Mouse (Mus musculus) mouse embryonic stem cell (cell line): ENCODE data around the gene Mpp5.

Source experiments
- in situ Hi-C, 2 experiments: fragments of 300-500 bp; cut with MboI; formaldehyde crosslinking; loops; 1 replicate in 1 of 2; 3 replicates in 1 of 2; pipeline ENCODE4 v1.14.3; 2019 to 2020; ENCODE audit warnings: low sequenced_read_pairs in 2 of 2, low pct_unique_long_range_greater_than_20kb in 1 of 2, mixed read lengths in 1 of 2; ENCODE audit not compliant: unreplicated experiment in 1 of 2

Mpp5 gene

DNA sequence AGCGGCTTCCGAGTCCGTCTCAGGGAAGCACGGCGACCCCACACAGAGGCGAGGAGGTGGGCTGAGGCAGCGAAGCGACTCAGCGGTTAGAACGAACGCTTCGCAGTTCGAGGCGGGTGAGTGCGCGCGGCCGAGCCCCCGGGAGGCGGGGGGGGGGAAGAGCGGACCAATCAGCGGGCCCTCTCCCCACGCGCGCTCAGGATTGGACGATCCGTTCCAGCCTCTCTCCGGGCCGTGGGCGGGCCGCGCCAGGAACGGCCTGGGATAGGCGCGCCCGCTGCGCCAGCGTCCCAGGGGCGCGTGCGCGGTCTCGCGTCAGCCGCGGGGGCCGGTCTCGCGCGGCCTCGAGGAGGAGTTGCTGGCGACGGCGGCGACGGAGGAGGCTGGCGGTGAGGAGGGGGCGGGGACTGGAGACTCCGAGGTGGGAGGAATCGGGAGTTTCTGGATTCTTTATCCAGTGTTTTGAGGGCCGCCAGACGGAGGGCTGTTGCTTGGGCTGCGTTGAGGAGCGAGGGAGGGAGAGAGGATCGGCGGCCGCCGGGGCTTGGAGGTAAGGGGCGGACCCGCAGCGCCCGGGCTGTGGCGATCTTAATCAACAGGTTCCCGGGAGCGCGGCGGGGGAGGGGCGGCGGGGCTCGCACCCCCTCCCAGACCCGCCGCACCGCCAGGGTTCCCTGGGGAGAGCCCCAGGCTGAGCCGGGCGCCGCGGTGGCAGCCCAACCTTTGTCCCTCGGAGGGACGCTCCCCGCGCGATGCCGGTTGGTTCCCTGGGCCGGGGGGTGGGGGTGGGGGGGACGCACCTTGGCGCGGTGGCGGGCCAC, at the start of gene Mpp5:
TSS of gene Mpp5 (plus strand) at position 351 of the 821 bp plus-strand sequence.
- in situ Hi-C loops, result no loop called here

DNA sequence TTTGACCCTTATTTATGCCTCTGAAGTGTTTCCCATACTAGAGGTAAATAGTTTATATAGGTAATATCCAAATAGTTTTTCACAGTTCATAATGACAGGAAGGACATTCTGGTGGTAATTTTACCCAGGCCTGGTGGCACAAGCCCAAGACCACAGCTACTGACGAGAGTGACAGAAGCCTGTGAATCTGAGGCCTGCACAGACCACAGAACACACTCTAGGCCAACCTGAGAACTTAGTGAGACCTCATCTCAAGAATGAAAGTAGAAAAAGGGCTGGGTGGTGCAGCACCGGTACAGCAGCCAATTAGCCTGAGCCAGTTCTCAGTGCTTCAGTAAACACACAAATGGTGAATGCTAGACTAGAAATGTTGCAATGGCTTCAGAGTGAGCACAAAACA, 30.9 kb upstream of the Mpp5 start:
- in situ Hi-C loops, result no loop called here

DNA sequence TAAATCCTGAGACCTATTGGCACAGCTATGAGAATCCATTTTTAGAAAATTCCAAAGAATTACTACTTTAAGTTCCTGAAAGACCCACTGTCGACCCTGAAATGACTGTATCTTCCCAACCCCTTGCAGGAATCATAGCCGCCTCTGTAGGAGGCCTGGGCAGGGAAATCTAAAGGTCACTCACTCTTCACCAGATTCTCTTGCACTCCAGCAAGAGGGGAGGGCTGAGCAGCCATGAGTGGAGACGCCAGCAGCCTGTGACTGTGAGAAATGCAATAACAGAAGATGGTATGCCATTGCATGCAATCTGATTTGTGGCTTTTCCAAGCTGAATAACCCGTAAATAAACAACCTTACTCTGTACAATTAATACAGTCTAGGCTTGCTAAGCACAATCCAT, 21.0 kb upstream of the Mpp5 start:
- in situ Hi-C loops, result no loop called here

DNA sequence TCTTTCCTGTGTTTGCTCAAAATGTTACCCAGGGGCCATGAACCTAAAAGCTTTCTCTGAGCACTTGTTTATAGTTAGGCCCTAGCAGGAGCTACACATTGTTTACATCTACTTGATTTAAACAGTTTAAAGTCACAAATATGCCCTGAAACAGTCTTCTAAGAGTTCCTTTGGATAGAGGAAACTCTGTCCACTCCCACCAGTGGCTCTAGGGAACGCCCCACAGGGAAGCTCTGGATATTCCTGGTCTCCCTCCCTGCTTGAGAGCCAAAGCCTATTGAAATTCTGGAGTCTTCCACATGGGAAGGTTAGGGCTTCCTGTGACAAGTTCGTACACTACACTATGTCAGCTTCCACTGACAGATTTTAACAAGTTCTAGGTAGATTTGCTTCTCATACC, 9.1 kb upstream of the Mpp5 start:
- in situ Hi-C loops, result no loop called here

DNA sequence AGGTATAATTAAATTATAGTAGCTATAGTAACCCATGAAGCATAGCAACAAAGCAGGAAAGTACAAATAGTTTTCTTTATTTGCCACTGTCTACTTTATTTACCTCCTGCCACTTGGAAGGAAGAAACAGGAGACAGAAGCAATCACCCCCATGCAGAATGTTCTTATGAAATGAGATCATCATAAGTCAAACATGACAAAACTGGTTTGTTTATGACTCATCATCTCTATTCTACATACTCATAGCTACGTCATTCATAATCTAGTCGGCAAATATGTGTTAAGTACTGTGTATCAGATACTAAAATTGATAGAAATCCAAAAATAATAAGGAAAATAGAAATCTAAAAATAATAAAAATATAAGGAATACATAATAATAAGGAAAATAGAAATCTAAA, 8.4 kb upstream of the Mpp5 start:
- in situ Hi-C loops, result no loop called here

DNA sequence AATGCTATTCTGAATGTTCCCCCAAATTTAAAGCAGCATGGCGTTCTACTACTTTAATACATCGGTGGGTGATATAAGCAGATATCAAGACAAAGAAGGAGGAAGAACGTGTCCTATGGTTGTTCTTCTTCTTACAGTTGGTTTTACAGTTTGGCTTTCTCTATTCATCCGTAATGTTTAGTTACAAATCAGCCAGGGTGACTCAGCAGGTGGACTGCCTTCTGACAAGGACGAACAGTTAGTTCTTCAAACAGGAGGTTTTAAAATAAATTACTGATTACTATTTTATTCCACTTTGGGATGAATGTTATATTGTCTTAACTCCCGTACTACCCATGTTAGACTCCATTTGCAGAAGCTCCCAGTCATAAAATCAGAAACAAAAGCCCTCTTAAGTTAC, 2.5 kb upstream of the Mpp5 start:
- in situ Hi-C loops, result no loop called here

DNA sequence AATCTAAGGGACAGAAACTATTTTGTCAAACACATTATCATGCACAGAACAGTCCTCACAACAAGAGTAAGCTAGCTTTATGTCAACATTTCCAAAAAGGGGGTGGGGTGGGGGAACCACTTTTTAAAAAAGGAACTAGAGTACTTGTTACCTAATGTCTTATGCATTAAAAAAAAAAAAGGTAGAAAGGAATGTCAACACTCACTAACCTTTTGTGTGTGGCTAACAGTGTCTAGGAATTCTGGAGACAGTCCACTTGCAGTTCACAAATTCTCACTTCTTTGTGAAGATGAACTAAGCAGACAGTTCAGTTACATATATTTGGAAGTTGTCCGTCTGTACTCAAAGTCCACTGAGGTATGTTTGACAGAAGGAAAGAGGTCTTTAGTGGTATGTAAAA, 1.3 kb upstream of the Mpp5 start:
- in situ Hi-C loops, result no loop called here

DNA sequence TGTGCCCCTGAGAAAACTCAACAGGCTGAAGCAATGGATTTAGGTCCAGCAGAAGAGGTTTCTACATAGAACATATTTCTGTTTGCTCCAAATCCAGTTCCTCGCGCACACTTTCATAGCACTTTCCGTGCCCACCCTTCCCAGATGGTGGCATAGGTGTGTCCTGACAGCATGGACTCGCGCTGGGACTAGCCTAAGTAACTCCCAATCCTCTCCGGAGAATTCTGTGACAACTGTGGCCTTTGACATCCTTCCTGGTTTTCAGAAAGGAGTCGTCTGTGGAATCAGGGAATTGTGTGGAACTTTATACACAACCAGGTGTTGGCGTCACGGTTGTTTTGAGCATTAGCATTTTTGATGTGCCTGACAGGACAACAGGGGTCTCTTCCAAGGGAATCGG, 594 bp upstream of the Mpp5 start:
- in situ Hi-C loops, result no loop called here

DNA sequence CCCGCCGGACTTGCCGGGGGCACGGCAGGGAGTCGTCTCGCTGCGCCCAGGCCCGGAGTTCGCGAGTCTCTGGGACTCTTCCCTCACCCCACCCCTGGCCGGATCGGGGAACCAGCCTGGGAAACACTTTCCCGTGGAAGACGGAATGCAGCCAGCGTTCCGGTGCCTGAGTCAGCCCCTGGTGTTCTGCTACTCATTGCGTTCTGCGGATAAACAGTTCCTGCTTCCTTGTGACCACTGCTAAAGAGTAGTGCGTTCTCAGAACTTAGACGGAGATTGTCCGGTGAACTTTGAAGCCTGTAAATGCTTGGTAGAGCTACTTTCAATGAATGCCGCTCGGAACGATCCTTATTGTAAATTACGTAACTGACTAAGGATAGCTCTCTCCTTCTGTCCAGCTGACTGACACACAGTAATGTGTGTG, 683 bp downstream of the Mpp5 start:
- in situ Hi-C loops, result no loop called here

DNA sequence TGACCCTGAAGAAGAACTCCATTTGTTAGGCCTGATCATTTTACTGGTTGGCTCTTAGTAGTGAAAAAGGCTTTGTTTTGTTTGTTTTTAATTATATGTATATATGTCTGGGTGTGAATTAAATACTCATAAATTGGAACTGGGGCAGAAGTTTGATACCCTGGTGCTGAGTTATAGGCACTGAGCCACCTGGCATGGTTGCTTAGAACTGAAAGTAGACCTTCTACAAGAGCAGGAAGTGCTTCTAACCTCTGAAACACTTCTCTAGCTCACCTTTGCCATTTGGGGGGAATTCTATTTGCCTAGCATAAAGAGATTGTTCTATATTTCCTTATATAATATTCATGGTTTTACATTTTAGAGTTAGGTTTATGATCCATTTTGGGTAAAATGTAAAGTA, 13.3 kb downstream of the Mpp5 start:
- in situ Hi-C loops, result no loop called here

DNA sequence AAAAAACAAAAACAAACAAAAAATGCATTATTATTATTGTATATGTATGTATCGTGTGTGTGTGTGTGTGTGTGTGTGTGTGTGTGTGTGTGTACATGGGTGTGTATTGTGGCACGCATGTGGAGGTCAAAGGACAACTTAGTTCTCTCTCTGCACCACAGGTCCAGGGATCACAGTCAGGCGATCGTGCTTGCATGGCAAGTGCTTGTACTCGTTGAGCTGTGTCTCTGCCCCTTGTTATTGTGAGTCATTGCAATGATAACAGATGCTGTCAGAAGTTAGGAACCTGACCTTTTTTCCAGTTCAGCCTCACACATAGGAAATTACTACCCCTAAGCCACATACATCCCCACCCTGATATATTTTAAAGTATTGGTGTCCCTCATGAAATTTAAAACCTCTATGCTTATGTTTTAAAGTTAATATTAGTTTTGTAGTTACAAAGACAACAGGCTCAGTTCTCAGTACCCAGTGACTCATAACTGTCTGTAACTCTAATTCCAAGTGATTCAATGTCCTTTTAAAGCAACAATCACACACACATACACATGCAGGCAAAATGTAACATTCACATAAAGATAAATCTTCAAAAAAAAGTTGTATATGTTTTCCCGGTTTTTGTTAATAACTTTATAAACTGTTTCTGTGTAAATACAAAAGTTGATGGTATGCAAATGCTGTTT, 20.5 kb downstream of the Mpp5 start:
- in situ Hi-C loops, result no loop called here

DNA sequence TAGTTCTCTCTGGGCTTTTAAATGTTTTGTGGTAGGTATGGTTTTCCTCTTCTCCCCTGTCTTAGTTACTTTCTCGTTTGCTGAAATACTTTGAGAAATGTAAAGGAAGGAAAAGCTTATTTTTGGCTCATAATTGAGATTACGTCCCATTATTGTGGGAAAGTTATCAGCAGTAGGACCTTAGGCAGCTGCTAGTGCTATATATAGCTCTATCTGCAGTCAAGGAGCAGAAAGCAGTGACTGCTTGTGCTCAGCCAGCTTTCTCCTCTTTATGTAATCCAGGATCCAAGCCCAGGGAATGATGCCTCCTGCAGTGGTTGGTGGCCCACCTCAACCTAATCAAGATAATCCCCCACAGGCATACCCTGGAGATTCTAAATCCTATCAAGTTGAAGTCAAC, 24.5 kb downstream of the Mpp5 start:
- in situ Hi-C loops, result no loop called here

DNA sequence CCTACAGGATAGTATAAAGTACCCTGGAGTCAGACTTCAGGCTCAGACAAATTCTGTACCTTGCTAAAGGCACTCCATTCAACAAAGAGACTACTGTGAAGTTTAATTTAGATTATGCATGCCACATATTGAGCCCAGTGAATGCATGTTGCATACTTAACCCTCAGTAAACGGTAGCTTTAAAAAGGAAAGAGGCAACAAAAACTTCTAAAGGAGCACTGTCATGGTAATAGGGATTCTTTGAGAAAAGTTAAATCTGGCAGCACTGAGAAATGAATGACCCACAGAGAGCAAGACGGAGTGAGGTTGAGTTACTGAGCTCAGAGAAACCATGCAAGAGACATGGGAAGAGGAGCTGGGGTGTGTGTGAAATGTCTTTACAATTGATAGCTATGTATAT, 29.2 kb downstream of the Mpp5 start:
- in situ Hi-C loops, result no loop called here

DNA sequence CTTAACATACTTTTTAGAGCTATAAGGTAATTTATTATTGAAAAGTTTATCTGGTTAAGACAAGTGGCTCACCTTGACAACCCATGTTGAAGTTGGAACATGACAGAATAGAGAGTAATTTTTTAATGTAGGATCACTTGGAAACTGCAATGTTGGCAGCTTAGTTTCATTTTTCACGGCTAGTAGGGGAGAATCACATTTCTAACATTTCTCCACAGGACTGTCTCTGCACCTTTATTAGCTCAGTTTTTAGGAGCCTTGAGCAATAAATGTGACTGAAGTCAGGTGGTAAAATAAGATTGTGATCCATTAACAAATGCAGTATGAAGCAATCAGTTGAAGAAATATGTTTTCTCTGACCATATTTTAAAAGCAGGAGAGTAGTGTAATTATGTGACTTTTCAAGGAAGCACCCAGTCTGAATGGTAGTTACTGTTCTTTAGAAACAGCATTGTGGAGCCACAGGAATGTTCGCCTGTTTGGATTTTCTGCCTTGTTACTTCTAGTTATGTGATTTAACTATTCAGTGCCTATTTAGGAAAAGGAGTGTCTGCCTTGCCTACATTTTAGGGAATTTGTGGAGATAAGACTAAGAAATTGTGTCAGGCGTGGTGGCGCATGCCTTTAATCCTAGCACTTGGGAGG, 29.8 kb downstream of the Mpp5 start:
- in situ Hi-C loops, result no loop called here

DNA sequence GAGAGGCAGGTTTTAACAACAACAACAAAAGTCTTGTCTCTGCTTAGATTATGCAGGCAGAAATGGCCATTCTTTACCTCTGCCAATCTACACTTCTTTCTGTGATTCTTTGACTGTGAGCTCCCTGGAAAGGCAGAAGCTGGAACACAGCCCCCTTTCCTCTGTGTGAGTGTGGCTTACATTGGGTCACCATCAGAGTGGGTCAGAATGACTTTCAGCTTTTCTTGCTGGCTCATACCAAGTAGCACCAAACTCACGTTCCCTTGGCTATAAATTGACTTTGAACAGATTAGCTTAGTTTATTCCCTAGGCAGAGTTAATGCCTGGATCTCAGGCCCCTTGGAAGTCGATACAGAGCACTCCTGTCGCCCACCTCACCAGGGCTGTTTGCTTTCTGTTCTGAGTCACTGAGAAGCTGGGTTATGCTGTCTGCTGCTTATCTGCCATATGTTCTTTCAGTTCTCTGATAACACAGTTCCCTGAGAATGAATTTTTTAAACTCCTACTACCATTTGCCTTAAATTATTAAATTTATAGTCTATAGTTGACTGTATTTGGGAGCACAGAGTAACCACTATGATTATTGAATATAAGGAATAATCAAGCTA, 39.7 kb downstream of the Mpp5 start:
- in situ Hi-C loops, result no loop called here

DNA sequence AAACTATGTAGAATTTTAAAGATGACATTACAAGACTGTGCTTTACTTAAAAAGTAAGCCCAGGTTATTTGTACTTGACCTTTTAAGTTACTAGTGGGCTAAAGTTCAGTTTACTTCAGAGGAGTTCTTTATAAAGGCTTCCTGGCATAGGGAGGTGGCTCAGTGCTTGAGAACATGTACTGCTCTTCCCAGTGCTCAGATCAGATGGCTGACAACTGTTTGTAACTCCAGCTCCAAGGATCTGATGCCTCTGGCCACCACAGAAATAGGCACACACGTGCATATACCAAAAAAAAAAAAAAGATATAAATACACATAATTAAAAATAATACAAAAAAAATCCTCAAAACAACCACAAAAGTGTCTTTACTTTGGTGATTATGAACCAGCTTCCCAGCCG, 42.1 kb downstream of the Mpp5 start:
- in situ Hi-C loops, result no loop called here

DNA sequence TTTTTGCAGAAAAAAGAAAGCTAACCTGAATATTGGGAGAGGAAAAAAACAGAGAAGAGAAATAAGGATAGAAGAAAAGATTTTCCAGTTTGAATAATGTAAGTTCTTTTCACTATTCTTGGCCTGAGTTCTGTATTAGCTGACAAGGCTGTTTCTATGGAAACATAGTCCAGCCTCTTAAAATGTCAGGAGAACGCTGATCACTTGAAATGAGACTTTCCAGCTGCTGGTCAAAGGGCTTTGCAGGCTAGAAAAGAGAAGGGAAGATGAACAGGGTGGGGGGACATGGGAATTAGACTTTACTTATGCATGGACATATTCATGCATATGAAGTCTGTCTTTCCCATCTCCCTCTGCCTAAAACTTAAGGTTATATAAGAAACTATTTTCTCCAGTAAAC, 45.5 kb downstream of the Mpp5 start:
- in situ Hi-C loops, result no loop called here

DNA sequence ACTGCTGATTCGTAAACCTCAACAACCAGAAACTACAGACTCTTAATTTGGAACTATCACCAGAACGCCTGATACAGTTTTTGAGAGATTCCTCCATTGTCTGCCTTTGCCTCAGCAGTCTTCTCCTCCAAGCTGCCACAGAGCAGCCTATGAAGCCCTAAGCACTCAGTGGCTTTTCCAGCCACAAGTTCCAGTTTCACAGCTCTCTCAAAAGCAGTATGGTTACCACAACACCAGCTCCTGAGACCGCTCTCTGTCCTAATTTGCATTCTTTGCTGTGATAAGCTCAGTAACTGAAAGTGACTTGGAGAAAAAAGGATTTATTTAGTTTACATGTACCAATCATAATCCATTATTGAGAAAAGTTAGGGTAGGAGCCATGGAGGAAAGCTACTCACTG, 51.3 kb downstream of the Mpp5 start:
- in situ Hi-C loops, result no loop called here

DNA sequence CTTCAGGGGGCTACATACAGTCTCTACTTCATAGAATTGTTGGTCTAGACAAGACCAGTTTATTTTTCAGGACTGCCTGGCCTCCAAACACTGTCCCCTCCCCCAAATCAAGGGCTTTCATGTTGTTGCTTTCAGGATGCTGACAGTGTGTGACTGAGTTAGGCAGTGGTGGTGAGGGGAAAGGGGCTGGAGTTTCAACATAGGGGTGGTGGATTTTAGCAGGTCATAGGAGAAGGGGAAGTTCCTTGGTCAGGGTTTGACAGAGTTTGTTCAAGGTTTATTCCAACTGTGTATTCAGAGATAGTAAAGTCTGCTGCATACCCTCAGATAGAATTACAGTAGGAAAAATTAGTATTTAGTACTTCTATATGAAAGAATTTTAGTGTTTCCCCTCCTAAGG, 53.1 kb downstream of the Mpp5 start:
- in situ Hi-C loops, result no loop called here
